Mouse (Mus musculus) gastrocnemius, adult 2 months (tissue): ENCODE measurements around the gene Llgl1. TPM values are rescaled to one million over a fixed set of nuclear protein-coding genes. Genes with fewer than 3 reads are reported as not detected.

Experiments used
- DNase-seq: peaks from one replicate; pipeline ENCODE4 v3.0.0; 2022
- H3K27ac ChIP-seq: fragments of 200-600 bp; 2 replicates; pipeline ENCODE4 v1.8.1; 2022; ENCODE audit warnings: mild to moderate bottlenecking
- H3K4me3 ChIP-seq: fragments of 200-600 bp; 2 replicates; pipeline ENCODE4 v1.8.1; 2022; ENCODE audit warnings: mild to moderate bottlenecking, moderate library complexity
- CTCF ChIP-seq: fragments of 200-600 bp; IDR thresholded peaks from 2 replicates; pipeline ENCODE4 v1.8.1; 2022; ENCODE audit warnings: antibody characterized with exemption, mild to moderate bottlenecking, moderate library complexity
- intact Hi-C: fragments of 180-260 bp; cut with DNase I; formaldehyde crosslinking; loops from one replicate; pipeline ENCODE4 v1.15.1; 2025
- total RNA-seq, 2 experiments: library from RNA; stranded (reverse); gene quantifications; 2 replicates each; pipeline ENCODE4 v1.2.3; 2021

The Llgl1 gene
- total RNA-seq, 2 experiments from 2014 or later = 9.0 to 9.5 TPM

DNA sequence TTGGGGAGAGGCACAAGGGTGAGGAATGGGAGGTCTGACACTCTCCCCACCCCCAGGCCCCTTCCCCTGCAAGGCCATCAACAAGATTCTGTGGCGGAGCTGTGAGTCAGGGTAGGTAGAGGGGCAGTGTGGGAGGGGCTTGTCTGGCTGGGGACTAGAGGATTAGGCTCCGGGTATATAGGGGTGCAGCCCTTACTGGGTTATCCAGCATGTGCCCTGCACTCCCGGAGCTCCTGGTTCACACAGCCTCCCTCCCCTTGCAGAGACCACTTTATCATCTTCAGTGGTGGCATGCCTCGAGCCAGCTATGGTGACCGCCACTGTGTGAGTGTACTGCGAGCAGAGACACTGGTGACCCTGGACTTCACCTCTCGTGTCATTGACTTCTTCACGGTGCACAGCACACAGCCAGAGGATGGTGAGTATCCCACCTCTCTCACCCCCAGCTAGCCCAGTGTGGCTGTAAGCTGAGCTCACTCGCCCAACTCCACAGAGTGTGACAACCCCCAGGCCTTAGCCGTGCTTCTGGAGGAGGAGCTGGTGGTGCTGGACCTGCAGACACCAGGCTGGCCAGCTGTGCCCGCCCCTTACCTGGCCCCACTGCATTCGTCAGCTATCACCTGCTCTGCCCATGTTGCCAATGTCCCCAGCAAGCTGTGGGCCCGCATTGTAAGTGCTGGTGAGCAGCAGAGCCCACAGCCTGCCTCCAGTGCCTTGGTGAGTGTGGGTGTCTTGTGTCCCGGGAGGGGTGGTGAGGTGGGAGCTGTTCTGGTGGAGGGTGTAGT is 7.4 kb downstream of the Llgl1 start:
- intact Hi-C loops = no loop called here
- DNase-seq = peak; percentile 44
- peak overlapping the region; percentile 96 for H3K27ac ChIP-seq
- no peak for TF ChIP-seq CTCF
- peak overlapping the region; percentile 58 for H3K4me3 ChIP-seq

GRCm38 (mm10) chr11:60707672-60708071 is 8.1 kb downstream of the Llgl1 start:
- intact Hi-C loops = loop anchor here (2.0 kb wide), 1 partner anchor 19 kb away; the partner anchor contains the start of gene Flii
- H3K27ac ChIP-seq = peak overlapping the region; percentile 96
- peak; percentile 96 for DNase-seq
- H3K4me3 ChIP-seq = peak overlapping the region; percentile 58
- no peak for TF ChIP-seq CTCF

GRCm38 (mm10) chr11:60708631-60709030 is 9.1 kb downstream of the Llgl1 start:
- TF ChIP-seq CTCF = no peak
- no peak overlapping the region for H3K4me3 ChIP-seq
- peak; percentile 27 for DNase-seq
- peak overlapping the region; percentile 96 for H3K27ac ChIP-seq
- intact Hi-C loops = loop anchor here (2.0 kb wide), 1 partner anchor 18 kb away; the partner anchor contains the start of gene Flii

DNA sequence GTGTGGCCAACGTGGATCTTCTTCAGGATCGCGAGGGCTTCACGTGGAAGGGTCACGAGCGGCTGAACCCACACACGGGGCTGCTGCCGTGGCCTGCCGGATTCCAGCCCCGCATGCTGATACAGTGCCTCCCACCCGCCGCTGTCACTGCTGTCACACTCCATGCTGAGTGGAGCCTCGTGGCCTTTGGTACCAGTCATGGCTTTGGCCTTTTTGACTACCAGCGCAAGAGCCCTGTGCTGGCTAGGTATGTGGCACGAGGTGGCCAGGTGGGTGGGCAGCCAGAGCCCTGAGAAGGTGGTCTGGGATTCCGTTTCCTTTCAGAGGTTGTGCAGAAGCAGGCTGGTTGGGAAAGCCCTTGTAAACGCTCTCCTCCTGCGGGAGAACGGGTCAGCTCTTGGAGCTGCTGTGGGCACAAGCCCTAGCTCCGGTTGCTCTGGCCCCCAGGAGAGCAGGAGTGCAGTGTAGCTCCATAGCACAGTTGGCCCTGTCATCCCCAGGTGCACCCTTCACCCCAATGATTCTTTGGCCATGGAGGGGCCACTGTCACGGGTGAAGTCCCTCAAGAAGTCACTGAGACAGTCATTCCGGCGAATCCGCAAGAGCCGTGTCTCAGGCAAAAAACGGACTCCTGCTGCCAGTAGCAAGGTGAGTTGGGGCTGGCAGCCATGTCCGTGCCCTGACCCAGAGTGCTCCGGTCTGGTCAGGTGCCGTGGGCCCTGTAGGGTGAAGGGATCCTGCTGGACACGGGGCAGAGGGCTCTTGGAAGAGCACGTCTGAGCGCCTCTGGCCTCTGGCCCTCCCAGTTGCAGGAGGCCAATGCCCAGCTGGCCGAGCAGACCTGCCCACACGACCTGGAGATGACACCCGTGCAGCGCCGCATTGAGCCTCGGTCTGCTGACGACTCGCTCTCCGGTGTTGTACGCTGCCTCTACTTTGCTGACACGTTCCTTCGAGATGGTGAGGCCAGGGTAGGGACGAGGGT is 10.2 kb downstream of the Llgl1 start:
- peak overlapping the region; percentile 96; the same call in 1 of the 2 replicates for H3K27ac ChIP-seq
- H3K4me3 ChIP-seq = no peak overlapping the region
- DNase-seq = peak; percentile 19
- no peak for TF ChIP-seq CTCF
- intact Hi-C loops = loop anchor here (2.0 kb wide), 1 partner anchor 17 kb away; the partner anchor contains the start of gene Flii

DNA sequence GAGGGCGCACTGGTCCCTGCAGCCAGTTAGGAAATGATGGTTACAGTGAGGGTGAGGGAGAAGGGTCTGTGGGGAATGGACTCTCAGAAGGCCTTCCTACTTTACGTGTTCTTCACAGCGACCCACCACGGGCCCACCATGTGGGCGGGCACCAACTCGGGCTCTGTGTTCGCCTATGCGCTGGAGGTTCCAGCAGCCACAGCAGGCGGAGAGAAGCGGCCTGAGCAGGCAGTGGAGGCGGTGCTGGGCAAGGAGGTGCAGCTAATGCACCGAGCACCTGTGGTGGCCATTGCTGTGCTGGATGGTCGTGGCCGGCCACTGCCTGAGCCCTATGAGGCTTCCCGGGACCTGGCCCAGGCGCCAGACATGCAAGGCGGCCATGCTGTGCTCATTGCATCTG is 11.7 kb downstream of the Llgl1 start:
- intact Hi-C loops = no loop called here
- TF ChIP-seq CTCF = no peak
- peak; percentile 15 for DNase-seq
- Histone ChIP-seq H3K4me3 (no peak overlapping the region), H3K27ac (no peak overlapping the region)

- Histone ChIP-seq H3K27ac (no peak overlapping the region), H3K4me3 (no peak overlapping the region)
- no peak for DNase-seq
- intact Hi-C loops = no loop called here
- TF ChIP-seq CTCF = no peak
Measured at GRCm38 (mm10) chr11:60712040-60712439, 12.5 kb downstream of the Llgl1 start.

GRCm38 (mm10) chr11:60712639-60713255 is 13.2 kb downstream of the Llgl1 start:
- no peak for TF ChIP-seq CTCF
- DNase-seq = peak; percentile 16
- intact Hi-C loops = no loop called here
- Histone ChIP-seq H3K4me3 (no peak overlapping the region), H3K27ac (no peak overlapping the region)

DNA sequence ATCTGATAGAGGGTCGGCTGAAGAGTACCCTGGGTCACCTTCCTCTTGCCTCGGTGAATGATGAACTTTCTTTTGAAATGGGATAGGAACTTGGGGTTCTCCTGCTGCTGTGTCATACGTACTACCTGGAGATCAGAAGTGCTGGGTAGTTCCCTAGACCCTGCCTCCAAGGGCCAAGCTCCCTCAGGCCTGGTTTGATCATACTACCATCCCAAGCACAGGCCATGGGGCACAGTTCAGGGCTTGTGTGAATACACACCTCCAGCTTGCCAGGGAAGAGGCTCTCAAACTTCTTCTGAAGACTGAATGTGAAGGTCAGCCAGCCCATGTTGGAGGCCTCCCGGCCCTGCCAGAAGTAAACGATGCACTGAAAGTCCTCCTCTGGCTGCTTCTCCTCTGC is 16.3 kb downstream of the Llgl1 start:
- no peak for TF ChIP-seq CTCF
- peak; percentile 14 for DNase-seq
- H3K27ac ChIP-seq = no peak overlapping the region
- intact Hi-C loops = no loop called here
- no peak overlapping the region for H3K4me3 ChIP-seq

DNA sequence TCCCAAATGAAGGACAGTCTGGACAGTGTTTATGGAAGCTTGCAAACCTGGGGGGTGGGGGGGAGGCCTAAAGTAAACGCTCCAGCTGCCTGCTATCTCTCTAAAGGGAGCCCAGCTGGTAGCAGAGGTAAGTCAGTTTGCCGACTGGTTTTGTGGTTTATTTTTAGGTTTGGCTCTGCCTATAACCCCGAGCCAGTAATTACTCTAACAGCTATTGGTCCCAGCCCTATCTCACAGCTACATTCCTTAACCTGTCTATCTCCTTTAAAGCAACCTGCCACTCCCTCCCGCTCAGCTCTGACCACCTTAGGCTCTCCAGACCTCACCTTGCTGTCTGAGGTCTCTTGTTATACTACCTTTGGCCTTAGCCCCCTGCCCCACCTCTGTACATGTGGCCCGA is 19.7 kb downstream of the Llgl1 start:
- intact Hi-C loops = no loop called here
- no peak for DNase-seq
- Histone ChIP-seq H3K27ac (no peak overlapping the region), H3K4me3 (no peak overlapping the region)
- no peak for TF ChIP-seq CTCF

GRCm38 (mm10) chr11:60726601-60727391 is 27.3 kb downstream of the Llgl1 start, which contains the start of gene Flii:
Flii (minus strand) TSS chr11:60727263.
- peak; percentile 91 for DNase-seq
- intact Hi-C loops = loop anchor here (1.0 to 2.0 kb wide), 2 partner anchors 18 to 27 kb away; partner anchors contain the start of gene Llgl1
- peak within 1 kb of the TSS; percentile 79 for H3K4me3 ChIP-seq
- H3K27ac ChIP-seq = peak within 1 kb of the TSS; percentile 97
- peak; percentile 78 for TF ChIP-seq CTCF

DNA sequence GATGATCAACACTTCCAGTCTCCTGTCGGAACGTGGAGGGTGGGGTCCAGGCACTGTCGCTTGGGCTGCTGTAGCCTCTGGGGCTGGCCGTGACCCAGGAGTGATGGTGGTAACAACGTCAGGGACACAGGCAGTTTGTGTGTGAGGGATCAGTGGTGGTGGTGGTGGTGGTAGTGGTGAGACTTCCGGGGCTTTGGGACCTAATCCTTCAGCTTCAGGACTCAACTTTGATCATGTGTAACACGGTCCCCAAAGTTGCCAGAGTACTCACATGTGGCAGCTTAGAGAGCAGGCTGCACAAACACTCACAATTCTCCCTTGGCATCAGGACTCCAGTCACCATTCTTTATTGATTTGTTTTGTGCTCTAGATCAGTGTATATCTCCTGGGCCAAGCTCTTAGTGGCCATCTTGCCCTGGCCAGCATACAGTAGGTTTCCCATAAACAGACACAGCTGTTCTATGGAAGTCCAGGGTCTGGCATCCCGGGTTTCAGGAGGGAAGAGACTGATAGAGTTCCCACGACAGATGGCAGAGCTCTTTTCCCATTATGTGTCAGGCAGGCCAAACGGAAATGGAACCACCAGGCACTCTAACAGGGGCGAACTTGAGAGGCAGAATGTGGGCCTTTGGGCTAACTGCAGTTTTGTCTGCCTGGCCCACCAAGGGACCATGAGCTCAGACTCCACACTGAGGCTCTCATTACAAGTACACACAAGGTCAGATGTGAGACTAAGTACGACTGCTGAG is 28.0 kb downstream of the Llgl1 start:
- Histone ChIP-seq H3K27ac (peak overlapping the region; percentile 97), H3K4me3 (peak overlapping the region; percentile 79)
- TF ChIP-seq CTCF = no peak
- DNase-seq = no peak
- intact Hi-C loops = loop anchor here (1.0 to 2.0 kb wide), 5 partner anchors 19 to 205 kb away; partner anchors contain the start of genes Llgl1, Map2k3, Smcr8 and Tmem11
